Mouse (Mus musculus): ENCODE results near the gene Arhgap25. TPM values are rescaled to one million over a fixed set of nuclear protein-coding genes. Genes with fewer than 3 reads are reported as not detected.

Arhgap25 gene
- polyA plus RNA-seq, 1 experiment from 2014 or later, result 2.2 TPM

GRCm38 (mm10) chr6:87514321-87514720, 18.7 kb downstream of the Arhgap25 start:
- Histone ChIP-seq H3K9ac (ENCODE audit: low read depth, low read length) (no peak overlapping the region), H3K27ac (ENCODE audit: low read depth, low read length) (no peak overlapping the region), H3K27me3 (replicated peaks; ENCODE audit: control insufficient read depth, insufficient read depth, low read length) (no peaks in the 10 kb centered on the region), H3K36me3 (ENCODE audit: control insufficient read depth, insufficient read depth, low read length) (no peaks in the 10 kb centered on the region), H3K4me1 (ENCODE audit: control insufficient read depth, insufficient read depth, low read depth, low read length) (no peaks in the 10 kb centered on the region), H3K9me3 (ENCODE audit: control insufficient read depth, low read length) (no peaks in the 10 kb centered on the region), H3K4me3 (ENCODE audit: low read length) (no peak overlapping the region), H3K4me2 (ENCODE audit: low read length) (no peak overlapping the region)
- no peak for ATAC-seq
- 84% methylated on average over 4 of the region's 4 CpGs for WGBS

GRCm38 (mm10) chr6:87513046-87513767, 19.9 kb downstream of the Arhgap25 start:
- Histone ChIP-seq H3K27ac (ENCODE audit: low read depth, low read length) (no peak overlapping the region), H3K4me3 (ENCODE audit: low read length) (no peak overlapping the region), H3K27me3 (replicated peaks; ENCODE audit: control insufficient read depth, insufficient read depth, low read length) (no peaks in the 10 kb centered on the region), H3K4me2 (ENCODE audit: low read length) (no peak overlapping the region), H3K36me3 (ENCODE audit: control insufficient read depth, insufficient read depth, low read length) (no peaks in the 10 kb centered on the region), H3K9ac (ENCODE audit: low read depth, low read length) (no peak overlapping the region), H3K9me3 (ENCODE audit: control insufficient read depth, low read length) (no peaks in the 10 kb centered on the region), H3K4me1 (ENCODE audit: control insufficient read depth, insufficient read depth, low read depth, low read length) (no peaks in the 10 kb centered on the region)
- peak; percentile 54; the same call in 1 of the 2 replicates for ATAC-seq
- 67% methylated on average over 12 of the region's 12 CpGs for WGBS

- Histone ChIP-seq H3K9me3 (ENCODE audit: control insufficient read depth, low read length) (no peaks in the 10 kb centered on the region), H3K27ac (ENCODE audit: low read depth, low read length) (no peak overlapping the region), H3K4me3 (ENCODE audit: low read length) (no peak overlapping the region), H3K9ac (ENCODE audit: low read depth, low read length) (no peak overlapping the region), H3K36me3 (ENCODE audit: control insufficient read depth, insufficient read depth, low read length) (no peaks in the 10 kb centered on the region), H3K4me1 (ENCODE audit: control insufficient read depth, insufficient read depth, low read depth, low read length) (no peaks in the 10 kb centered on the region), H3K4me2 (ENCODE audit: low read length) (no peak overlapping the region), H3K27me3 (replicated peaks; ENCODE audit: control insufficient read depth, insufficient read depth, low read length) (no peaks in the 10 kb centered on the region)
- WGBS, result 77% methylated on average over 4 of the region's 4 CpGs
- ATAC-seq, result no peak
These were observed 22.1 kb downstream of the Arhgap25 start for GRCm38 (mm10) chr6:87510999-87511398.

- Histone ChIP-seq H3K9me3 (ENCODE audit: control insufficient read depth, low read length) (no peaks in the 10 kb centered on the region), H3K9ac (ENCODE audit: low read depth, low read length) (no peak overlapping the region), H3K36me3 (ENCODE audit: control insufficient read depth, insufficient read depth, low read length) (no peaks in the 10 kb centered on the region), H3K4me1 (ENCODE audit: control insufficient read depth, insufficient read depth, low read depth, low read length) (no peaks in the 10 kb centered on the region), H3K27ac (ENCODE audit: low read depth, low read length) (no peak overlapping the region), H3K4me3 (ENCODE audit: low read length) (no peak overlapping the region), H3K4me2 (ENCODE audit: low read length) (no peak overlapping the region), H3K27me3 (replicated peaks; ENCODE audit: control insufficient read depth, insufficient read depth, low read length) (no peaks in the 10 kb centered on the region)
- WGBS, result 95% methylated on average over 2 of the region's 2 CpGs
- no peak for ATAC-seq
These were observed 23.3 kb downstream of the Arhgap25 start for GRCm38 (mm10) chr6:87509806-87510205.

- 67% methylated on average over 7 of the region's 7 CpGs for WGBS
- Histone ChIP-seq H3K4me1 (ENCODE audit: control insufficient read depth, insufficient read depth, low read depth, low read length) (no peaks in the 10 kb centered on the region), H3K4me3 (ENCODE audit: low read length) (no peak overlapping the region), H3K27ac (ENCODE audit: low read depth, low read length) (no peak overlapping the region), H3K27me3 (replicated peaks; ENCODE audit: control insufficient read depth, insufficient read depth, low read length) (no peaks in the 10 kb centered on the region), H3K4me2 (ENCODE audit: low read length) (no peak overlapping the region), H3K9ac (ENCODE audit: low read depth, low read length) (no peak overlapping the region), H3K36me3 (ENCODE audit: control insufficient read depth, insufficient read depth, low read length) (no peaks in the 10 kb centered on the region), H3K9me3 (ENCODE audit: control insufficient read depth, low read length) (no peaks in the 10 kb centered on the region)
- no peak for ATAC-seq
These were observed 28.2 kb downstream of the Arhgap25 start for GRCm38 (mm10) chr6:87504875-87505274.

- Histone ChIP-seq H3K4me1 (ENCODE audit: control insufficient read depth, insufficient read depth, low read depth, low read length) (no peaks in the 10 kb centered on the region), H3K36me3 (ENCODE audit: control insufficient read depth, insufficient read depth, low read length) (no peaks in the 10 kb centered on the region), H3K9ac (ENCODE audit: low read depth, low read length) (no peak overlapping the region), H3K4me2 (ENCODE audit: low read length) (no peak overlapping the region), H3K27me3 (replicated peaks; ENCODE audit: control insufficient read depth, insufficient read depth, low read length) (no peaks in the 10 kb centered on the region), H3K4me3 (ENCODE audit: low read length) (no peak overlapping the region), H3K9me3 (ENCODE audit: control insufficient read depth, low read length) (no peaks in the 10 kb centered on the region), H3K27ac (ENCODE audit: low read depth, low read length) (no peak overlapping the region)
- no peak for ATAC-seq
- 72% methylated on average over 5 of the region's 5 CpGs for WGBS
These were observed 29.1 kb downstream of the Arhgap25 start for GRCm38 (mm10) chr6:87503976-87504375.

- ATAC-seq, result no peak
- Histone ChIP-seq H3K4me2 (ENCODE audit: low read length) (no peak overlapping the region), H3K9ac (ENCODE audit: low read depth, low read length) (no peak overlapping the region), H3K4me1 (ENCODE audit: control insufficient read depth, insufficient read depth, low read depth, low read length) (no peaks in the 10 kb centered on the region), H3K36me3 (ENCODE audit: control insufficient read depth, insufficient read depth, low read length) (no peaks in the 10 kb centered on the region), H3K4me3 (ENCODE audit: low read length) (no peak overlapping the region), H3K27ac (ENCODE audit: low read depth, low read length) (no peak overlapping the region), H3K9me3 (ENCODE audit: control insufficient read depth, low read length) (no peaks in the 10 kb centered on the region), H3K27me3 (replicated peaks; ENCODE audit: control insufficient read depth, insufficient read depth, low read length) (no peaks in the 10 kb centered on the region)
- 97% methylated on average over 1 of the region's 1 CpGs for WGBS
These were observed 29.5 kb downstream of the Arhgap25 start for GRCm38 (mm10) chr6:87503536-87503935.

- Histone ChIP-seq H3K27ac (ENCODE audit: low read depth, low read length) (no peak overlapping the region), H3K4me2 (ENCODE audit: low read length) (no peak overlapping the region), H3K27me3 (replicated peaks; ENCODE audit: control insufficient read depth, insufficient read depth, low read length) (no peaks in the 10 kb centered on the region), H3K9ac (ENCODE audit: low read depth, low read length) (no peak overlapping the region), H3K4me3 (ENCODE audit: low read length) (no peak overlapping the region), H3K4me1 (ENCODE audit: control insufficient read depth, insufficient read depth, low read depth, low read length) (no peaks in the 10 kb centered on the region), H3K36me3 (ENCODE audit: control insufficient read depth, insufficient read depth, low read length) (no peaks in the 10 kb centered on the region), H3K9me3 (ENCODE audit: control insufficient read depth, low read length) (no peaks in the 10 kb centered on the region)
- WGBS, result 88% methylated on average over 10 of the region's 10 CpGs
- ATAC-seq, result no peak
These were observed 30.2 kb downstream of the Arhgap25 start for GRCm38 (mm10) chr6:87502831-87503286.

- no peaks in the 10 kb centered on the region for H3K9me3 ChIP-seq (ENCODE audit: control insufficient read depth, low read length)
- H3K27ac ChIP-seq (ENCODE audit: low read depth, low read length), result no peak overlapping the region
- no peak overlapping the region for H3K4me3 ChIP-seq (ENCODE audit: low read length)
- H3K27me3 ChIP-seq (replicated peaks; ENCODE audit: control insufficient read depth, insufficient read depth, low read length), result no peaks in the 10 kb centered on the region
- H3K4me2 ChIP-seq (ENCODE audit: low read length), result no peak overlapping the region
- no peaks in the 10 kb centered on the region for H3K4me1 ChIP-seq (ENCODE audit: control insufficient read depth, insufficient read depth, low read depth, low read length)
- no peak overlapping the region for H3K9ac ChIP-seq (ENCODE audit: low read depth, low read length)
- H3K36me3 ChIP-seq (ENCODE audit: control insufficient read depth, insufficient read depth, low read length), result no peaks in the 10 kb centered on the region
- 61% methylated on average over 6 of the region's 6 CpGs for WGBS
- ATAC-seq, result no peak
These were observed 30.6 kb downstream of the Arhgap25 start for GRCm38 (mm10) chr6:87502411-87502810.
